Mouse (Mus musculus): ENCODE measurements around the gene Tmem221.

Tmem221 gene

GRCm38 (mm10) chr8:71515043-71515442 lies 43.6 kb downstream of the Tmem221 start:
- intact Hi-C loops (cut with DNase I), result no loop called here

- intact Hi-C loops (cut with DNase I), result no loop called here
These were observed 45.5 kb downstream of the Tmem221 start for GRCm38 (mm10) chr8:71513018-71513754.

- intact Hi-C loops (cut with DNase I), result no loop called here
These were observed 47.0 kb downstream of the Tmem221 start, which contains the start of gene Plvap for GRCm38 (mm10) chr8:71511644-71512043. Plvap (minus strand) TSS chr8:71511752.

- intact Hi-C loops (cut with DNase I), result no loop called here
These were observed 49.4 kb downstream of the Tmem221 start for GRCm38 (mm10) chr8:71509316-71509715.

DNA sequence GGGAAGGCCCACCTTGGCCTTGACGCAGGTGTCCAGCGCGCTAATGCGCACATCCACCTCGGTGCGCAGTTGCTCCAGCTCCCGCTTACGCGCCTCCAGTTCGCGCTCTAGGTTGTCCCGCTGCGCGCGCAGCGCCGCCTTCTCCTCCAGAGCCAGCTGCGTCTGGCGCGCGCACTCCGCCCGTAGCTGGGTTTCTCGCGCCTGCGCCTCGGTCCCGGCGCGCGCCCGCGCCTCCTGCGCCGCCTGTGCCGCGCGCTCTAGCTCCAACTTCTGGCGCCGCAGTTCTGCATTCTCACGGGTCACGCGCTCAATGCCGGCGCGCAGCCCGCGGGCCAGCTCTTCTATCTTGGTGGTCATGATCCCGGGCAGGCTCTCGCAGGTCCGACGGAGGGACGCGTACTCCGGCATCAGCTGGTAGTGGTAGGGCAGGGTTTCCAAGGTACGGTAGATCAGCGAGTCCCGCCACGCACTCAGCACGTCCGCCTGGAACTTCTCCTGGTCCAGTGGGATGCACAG lies 51.0 kb downstream of the Tmem221 start:
- intact Hi-C loops (cut with DNase I), result no loop called here

DNA sequence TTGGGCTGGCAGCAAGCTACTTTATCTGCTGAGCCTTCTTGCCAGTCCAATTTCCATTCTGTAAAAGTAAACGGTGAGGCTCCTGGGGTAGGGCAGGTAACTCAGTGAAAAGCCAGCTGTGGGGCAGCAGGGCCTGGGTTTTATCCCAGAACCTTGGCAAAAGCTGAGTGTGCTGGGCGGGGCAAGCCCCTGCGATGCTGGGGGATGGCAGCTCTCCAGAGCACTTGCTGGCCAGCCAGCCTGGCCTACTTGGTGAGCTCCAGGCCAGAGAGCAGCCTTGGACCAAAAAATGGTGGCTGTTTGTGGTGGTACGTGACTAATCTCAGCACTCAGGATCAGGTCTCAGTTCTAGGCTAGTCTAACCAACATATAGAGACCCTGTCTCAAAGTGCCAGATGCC lies 52.7 kb downstream of the Tmem221 start:
- intact Hi-C loops (cut with DNase I), result no loop called here

DNA sequence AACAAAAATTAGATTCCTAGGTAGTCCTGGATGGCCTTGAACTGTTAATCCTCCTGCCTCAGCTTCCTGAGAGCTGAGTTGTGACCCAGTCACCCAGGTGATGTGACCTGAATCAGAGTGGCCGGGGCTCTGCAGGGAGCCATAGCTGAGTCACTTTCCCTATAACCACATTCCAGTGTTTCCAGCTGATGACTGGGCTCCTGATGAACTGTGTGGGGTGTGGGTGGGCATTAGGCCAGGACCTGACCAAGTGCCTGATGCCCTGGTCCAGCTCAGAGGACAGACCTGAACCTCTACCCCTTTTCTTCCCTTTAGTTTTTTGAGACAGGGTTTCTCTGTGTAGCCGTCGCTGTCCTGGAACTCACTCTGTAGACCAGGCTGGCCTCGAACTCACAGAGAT lies 53.3 kb downstream of the Tmem221 start:
- intact Hi-C loops (cut with DNase I), result no loop called here

GRCm38 (mm10) chr8:71504349-71504748 lies 54.3 kb downstream of the Tmem221 start:
- intact Hi-C loops (cut with DNase I), result no loop called here
